Mouse (Mus musculus) urinary bladder, postnatal 36 days (tissue): ENCODE results near the gene Cdh7.
"Not testable (repeated sequence)": the region's sequence is repeated elsewhere in the genome, so short reads cannot be mapped to it uniquely, and the experiment has no call there.

ENCODE experiments used
- DNase-seq, 2 experiments: peaks; one replicate each; pipeline ENCODE4 v3.0.0; 2022; ENCODE audit warnings: low spot score in 2 of 2, mixed read lengths in 1 of 2

Cdh7 gene

DNA sequence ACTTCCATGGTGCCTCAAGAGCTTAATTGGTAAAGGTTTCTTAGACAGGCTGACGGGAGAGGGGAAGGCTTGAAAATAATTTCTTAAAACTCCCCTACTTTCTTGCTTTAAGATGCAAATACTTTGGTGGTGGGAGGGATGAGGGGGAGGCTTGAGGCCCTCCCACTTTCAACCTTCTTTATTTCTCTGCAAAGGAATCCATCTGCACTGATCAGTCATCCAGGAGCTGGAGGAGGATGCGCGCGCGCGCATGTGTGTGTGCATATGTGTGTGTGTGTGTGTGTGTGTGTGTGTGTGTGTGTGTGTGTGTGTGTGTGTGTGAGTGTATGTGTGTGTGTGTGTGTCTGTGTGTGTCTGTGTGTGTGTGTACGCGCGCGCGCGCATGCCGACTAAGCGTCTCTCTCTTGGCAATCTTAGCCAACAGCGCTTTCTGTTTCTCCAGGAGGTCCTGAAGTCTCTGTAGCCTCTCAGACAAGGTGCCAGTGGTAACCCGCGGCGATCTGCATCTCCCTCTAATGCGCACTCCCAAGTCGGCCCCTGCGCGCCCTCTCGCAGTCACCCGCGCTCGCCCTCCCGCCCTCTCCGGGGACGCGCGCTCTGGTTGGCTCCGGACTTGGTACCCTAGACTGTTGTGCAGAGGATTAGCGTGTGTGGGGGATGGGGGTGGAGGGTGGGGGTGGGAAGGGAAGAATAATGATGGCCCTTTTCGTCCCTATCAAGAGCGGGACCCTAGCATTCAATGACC is at the start of gene Cdh7:
Gene Cdh7, plus strand, starts transcription at position 368 of the 745 bp plus-strand sequence.
- DNase-seq = no peak

DNA sequence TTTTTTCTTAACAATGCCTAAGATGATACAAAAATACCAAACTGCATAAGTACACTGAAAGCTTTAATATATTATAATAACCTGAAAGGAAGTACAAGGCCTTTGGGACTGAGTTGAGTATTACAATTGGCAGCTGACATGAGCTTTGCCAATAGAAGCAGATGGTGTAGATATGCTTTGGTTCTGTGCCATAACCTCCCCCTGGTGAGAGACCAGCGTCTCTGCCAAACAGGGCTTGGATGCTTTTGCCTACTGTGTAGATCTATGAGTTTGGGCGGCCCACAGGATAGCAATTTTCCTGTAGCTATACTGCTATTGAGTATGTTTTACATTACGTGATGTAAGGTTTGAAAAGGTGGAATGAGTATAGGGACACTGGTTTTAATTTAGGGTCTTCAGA is 49.6 kb upstream of the Cdh7 start:
- no peak for DNase-seq

DNA sequence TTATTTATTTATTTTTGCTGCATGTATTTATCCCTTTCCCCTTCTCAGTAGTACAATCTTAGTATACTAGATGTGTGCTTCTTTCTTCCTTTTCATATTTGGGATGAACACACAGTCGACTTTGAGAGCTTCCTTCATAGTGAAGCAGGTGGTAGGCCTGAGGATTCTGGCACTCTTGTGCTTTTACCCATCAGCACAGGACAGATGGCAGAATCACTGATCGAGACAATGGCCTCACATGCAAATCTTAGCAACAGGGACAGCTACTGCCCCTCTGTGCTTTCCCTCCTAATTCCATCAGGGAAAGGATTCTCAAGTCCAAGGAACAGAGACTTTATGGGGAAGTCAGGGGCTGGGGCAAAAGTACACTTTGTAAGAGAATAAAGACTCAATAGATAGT is 33.7 kb upstream of the Cdh7 start:
- DNase-seq = no peak

DNA sequence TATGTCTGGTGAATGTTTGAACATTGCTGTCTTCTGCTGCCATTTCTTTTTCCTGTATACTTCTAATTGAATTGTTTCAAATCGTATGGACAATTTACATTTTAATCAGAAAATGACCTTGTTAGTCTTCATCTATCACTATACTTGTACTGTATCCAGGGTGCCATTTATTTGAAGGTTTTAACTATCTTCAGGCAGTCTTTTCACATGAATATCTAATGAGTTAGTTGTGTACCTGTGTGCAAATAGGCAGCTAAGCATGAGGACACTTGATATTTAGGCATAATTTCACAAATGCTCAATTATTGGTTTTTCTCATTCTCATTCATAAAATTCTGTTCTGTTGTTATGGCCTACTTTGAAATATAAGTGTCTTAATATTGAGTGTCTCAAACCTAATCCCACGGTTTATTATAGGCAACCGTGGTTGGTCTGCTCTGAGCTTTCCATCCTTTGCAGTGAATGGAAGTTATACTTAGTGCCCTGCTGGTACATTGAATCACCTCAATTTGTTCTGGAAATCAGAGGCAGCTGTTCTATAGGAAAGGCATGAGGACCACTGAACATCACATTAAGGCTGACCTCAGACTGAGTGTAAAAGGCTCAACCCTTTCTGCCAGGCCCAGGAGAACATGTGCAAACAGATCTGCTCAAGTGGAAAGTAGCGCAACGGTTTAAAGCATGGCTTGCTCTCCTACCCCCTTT is 10.4 kb upstream of the Cdh7 start:
- no peak for DNase-seq

DNA sequence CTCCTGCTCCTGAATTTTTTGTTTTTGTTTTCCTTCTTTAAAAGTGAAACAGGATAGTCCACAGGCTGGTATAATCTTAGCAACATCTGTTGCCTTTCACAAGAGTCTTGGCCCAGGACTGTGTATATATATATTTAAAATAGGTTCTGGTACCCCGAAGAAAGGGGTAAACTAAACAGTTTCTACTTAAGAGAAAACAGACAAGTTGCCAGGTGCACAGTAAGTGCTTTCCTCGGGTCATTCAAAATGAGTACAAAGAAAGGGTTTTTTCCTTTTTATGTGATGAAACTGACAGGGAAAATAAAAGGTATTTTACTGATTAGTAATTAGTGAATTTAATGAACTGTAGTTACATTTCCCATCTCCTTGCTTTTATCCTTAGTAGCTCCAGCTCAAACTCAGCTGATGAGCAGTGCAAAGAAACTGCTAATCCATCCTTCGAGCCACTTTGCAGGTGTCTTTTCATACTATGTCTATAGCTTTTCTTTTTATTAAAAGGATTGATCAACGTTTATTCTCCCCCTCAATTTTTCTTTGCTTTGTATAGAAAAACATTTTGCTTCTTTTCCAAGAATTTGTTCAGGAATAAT is 9.7 kb upstream of the Cdh7 start:
- DNase-seq = no peak

DNA sequence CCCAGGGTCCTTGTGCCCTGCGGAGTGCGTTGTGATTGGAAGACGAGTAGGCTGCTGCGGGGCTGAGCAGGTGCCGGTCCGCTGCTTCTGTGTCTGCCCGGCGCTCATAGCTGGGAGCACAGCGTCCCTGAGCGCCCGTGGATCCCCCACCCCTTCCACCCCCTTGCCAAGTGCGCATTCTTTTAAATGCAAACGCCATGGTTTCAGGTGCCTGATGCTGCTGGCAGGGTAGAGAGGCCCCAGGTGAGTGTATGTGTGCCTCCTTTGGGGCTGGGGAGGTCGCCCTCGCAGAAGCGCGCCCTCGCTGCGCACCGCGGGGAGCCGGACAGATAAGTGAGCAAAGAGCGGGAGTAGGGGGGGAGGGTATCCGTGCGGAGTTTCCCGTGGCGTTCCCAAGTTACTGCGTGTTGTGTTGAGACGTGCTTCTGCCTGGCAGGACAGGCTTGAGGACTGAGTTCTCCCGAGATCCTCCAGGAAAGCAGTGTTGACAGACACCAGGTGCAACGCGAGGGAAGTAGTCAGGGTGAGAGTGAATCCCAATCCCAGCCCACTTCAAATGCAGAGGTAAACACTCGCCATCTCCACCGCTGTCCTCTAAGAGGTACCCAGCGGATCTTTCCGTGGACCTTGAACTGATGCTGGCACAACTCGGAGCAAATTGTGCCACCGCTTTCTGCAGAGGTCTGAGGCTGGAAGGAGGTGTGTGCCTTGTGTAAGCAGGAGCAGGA is 742 bp downstream of the Cdh7 start:
- no peak for DNase-seq

DNA sequence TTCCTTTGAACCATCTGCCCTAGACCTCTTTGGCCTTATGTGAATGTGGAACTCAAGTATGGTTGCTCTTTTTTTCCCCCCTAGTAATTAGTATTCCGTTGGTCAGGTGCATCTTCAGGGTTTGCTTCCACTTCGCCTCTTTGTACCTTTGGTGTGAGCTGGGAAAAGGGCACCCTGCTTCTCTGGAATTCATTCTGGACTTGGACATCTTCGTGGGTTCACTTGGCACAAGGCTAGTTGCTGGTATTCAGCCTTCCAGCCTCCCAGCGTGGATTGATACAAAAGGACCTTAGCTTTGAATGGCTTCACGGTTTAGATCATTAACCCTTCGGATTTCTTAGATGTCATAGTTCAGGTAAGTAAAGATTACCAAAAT is 1.3 kb downstream of the Cdh7 start:
- DNase-seq = no peak

DNA sequence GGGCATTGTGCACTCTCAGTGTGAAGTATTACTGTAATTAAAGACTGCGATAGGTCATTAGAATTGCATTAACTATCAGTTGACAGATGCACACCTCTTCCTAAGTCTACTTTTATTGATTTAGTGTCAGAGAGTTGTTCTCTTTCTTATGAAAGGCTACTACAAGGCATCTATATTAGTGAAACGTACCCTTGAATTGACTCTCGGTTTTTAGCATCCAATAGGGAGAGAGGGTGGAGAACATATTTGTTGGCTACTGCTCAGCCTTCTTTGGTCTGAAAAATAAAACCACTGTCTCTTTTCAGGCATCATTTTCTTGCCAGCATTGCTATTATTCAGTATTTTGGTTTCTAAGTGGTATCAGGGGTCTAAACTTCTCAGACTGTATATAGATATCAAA is 2.5 kb downstream of the Cdh7 start:
- no peak for DNase-seq

DNA sequence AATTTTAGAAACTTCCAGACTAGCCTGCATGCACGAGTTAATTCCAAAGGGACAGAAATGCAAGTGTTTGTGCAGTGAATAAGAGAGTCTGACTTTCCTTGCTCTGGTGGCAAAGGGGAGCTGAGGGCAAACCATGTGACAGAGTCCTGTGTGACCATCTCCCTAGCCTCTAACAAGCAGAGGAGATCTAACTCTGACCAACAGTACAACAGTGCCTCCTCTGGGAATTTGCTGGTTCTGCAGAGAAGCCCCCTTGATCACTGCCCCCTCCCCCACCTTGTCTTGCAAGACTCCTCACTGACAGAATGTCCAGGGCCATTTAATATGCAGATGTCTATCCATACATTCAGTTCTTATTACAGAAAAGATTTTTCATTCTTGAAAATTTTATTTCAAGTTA is 3.2 kb downstream of the Cdh7 start:
- DNase-seq = no peak

DNA sequence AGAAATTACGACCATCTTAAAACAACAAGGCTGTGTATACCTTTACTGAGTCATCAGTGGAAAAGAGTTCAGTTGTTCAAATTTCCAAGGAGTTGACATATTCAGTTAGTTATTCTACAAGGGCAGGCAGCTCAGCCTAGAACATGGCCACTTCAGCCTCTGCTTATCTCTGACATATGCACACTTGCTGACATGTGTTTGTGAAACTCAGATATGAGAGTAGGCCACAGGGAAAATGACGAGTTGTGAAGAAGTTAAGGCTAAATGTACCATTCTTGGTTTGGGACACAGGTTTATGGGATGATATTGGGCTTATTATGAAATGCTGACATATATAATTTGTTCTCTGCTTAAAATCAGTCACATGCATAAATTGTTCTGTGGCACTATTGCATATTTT is 7.3 kb downstream of the Cdh7 start:
- no peak for DNase-seq

DNA sequence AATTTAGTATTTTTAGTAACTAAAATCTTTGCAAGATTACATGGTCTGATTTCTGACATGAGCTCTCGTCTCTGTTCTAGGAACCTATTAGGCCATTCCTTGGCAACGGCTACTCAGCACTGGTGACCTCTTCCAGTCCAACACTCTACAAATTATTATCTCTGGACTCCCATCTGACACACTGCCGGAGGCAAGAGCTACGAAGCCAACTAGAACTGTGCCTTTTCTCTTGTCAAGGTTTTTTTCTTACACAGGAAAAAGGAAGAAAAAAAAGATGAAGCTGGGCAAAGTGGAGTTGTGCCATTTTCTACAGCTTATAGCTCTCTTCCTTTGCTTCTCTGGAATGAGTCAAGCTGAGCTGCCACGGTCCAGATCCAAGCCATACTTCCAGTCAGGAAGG is 11.7 kb downstream of the Cdh7 start:
- peak in 1 of 2 experiments; percentile 8 for DNase-seq

DNA sequence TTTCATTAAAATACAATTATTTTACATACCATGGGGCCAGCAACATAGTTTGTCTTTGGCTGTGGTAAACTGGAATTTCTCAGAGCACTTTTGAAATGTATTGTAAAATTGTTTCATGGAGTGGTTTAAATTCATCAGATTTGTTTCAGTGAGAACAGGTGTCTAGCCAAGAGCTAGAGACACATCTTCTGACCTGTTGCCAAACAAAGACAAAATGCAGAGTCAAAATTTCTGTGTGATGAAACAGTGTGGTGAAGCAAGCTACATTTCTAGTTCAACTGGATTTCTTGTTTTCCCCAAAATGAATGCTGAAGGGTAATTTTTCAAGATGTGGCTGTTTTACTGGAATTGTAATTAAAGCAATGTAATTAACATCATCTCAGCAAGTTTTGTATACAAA is 22.2 kb downstream of the Cdh7 start:
- DNase-seq = no peak

DNA sequence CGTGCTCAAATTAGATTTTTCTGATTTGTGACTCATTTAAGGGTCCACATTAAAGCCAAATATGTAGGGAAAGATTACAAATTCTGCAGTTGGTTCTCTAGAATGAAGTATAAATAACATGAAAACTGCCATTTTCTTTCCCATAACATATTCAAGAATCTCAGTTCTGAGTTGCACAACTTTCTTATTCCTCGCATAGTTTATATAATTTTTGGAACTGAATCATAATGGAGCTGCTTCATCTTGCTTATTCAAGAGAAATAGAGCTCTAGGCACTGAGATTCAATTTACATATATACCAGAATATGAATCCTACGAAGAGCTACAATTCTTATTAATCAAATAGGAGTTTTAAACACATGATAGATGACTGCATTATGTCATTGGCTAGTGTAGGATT is 22.8 kb downstream of the Cdh7 start:
- no peak for DNase-seq

DNA sequence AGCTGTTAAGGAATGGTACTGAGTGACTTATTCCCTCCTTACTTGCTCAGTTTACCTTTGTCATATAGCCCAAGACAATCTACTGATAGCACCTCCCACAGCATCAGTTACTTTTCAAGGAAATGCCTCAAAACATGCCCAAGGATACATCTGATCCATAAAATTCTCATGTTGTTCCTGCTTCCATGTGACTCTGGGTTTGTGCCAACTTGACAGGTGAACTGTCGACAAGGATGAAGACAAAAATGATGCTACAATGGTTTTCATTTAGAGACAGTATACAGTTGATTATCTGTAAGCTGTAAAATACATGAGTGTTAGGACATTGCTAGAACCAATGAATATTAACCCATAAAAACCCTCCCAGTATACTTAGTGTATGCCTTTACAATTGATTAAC is 29.9 kb downstream of the Cdh7 start:
- no peak for DNase-seq

DNA sequence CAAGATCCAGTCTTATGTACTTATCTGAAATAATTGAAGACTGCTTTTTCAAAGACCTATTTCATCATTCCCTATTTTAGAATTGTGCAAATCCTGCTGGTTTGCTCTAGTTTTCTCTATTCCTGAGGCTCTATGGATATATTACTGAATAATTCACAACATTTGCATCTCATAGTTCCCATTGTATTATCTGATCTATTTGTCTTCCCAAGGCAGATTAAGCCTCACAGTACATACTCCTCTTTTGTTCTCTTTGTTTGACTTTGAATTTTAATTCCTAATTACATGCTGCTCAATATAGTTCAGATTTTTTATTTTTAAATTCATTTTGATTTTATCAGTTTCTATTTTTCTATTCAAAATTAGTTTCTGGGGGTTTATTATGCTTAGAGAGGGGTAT is 74.1 kb downstream of the Cdh7 start:
- DNase-seq = no peak

DNA sequence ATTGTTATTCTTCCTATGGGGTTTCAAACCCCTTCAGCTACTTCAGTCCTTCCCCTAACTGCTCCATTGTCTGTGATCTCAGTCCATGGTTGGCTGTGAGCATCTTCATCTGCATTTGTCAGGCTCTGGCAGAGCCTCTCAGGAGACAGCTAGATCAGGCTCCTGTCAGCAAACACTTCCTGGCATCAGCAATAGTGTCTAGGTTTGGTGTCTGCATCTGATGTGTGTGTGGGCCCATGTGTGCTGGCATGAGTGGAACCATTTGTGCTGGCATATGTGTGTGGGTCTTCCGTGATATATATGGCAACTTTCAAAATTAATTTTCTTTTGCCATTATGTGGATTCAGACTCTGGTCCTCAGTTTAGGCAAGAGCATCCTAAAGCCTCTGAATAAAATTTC is 85.2 kb downstream of the Cdh7 start:
- no peak for DNase-seq

DNA sequence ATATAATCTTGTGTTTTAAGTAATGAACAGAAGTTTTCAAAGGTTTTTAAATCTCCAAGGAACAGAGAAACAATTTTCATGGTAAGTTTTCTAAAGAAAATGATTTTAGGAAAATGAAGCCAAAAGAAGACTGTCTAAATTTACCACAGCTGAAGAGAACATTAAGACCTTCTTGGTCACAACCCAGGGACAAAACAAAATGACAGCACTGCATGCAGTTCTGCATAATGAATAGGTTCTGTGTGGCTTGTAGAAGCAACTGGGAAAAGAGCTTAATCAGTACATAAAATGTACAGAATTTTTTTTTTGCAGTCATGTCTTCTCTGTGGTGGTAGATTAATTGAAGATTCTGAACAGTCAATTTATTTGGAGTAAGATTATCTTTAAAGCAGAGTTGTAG is 96.2 kb downstream of the Cdh7 start:
- no peak for DNase-seq

DNA sequence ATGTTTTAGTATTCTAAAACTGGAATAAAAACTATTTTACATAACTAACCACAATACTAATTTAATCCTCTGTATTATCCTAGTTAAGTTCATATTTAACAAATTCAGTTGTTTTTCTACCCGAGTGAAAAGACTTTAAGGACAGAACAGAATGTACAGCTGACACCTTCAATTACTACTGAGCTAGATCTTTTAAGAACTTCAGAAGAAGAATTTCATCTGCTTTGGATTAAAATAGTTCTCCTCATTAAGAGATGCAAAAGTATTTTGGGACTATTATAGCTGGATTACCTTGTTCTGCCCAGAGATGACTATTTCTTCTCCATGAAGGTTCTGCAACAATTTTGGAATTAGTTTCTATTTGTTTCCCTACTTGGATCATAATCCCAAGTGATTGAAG is 135.8 kb downstream of the Cdh7 start:
- no peak for DNase-seq

DNA sequence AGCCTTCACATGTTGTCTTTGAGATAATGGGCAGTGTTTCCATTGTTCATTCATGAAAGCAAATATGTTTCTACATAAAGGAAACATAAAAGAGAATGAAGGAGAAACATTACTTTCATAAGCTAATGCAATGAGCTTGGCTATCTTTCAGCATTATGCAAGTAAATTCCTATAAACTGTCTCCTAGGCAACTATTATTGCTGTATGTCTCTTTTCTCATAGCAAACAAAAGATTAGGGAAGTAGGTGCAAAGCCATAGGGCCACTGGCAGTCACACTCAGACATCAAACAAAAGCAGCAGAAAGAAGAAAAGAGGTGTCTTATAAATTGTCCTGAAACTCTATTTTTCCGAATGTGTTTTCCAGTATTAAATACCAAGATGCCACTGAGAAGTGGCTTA is 136.6 kb downstream of the Cdh7 start:
- no peak for DNase-seq

DNA sequence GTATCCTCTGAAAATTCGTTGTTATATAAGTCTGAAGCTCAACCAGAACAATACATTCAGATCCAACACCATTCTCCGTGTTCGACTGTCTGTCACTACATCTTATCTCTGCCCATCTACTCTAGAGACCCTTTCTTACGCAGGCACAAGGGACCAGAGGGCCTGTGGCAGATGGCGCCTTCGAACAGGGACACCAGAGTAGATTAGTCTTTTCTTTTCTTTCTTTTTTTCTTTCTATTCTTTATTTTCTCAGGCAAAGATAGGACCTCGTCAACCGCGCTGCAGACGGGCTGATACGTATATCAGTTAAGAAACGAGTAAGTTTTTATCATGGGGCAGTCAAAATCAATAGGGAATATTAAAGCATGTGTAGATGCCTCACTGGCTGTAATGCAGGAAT is 189.2 kb downstream of the Cdh7 start:
- not testable (repeated sequence) for DNase-seq
